Mouse (Mus musculus): Measurements from ENCODE around the gene Arl13a. TPM values are rescaled to one million over a fixed set of nuclear protein-coding genes. Genes with fewer than 3 reads are reported as not detected.
"Not testable (repeated sequence)": the region's sequence is repeated elsewhere in the genome, so short reads cannot be mapped to it uniquely, and the experiment has no call there.

The Arl13a gene
- polyA plus RNA-seq (2016; fragmentation: Nextera tagmentation; extraction: Ambion mirVana) = not detected in 2 replicates

- peaks cover 27% of the 10 kb centered on the region for H3K27me3 ChIP-seq (replicated peaks; ENCODE audit: low read depth, poor library complexity, severe bottlenecking)
- H3K4me1 ChIP-seq = not testable (repeated sequence)
Observed at GRCm38 (mm10) chrX:134187201-134187600, at the start of gene Arl13a. Arl13a (plus strand) TSS chrX:134187501.

GRCm38 (mm10) chrX:134140024-134140423 lies 47.3 kb upstream of the Arl13a start:
- WGBS = 82% methylated on average over 6 of the region's 6 CpGs
- H3K4me1 ChIP-seq = no peaks in the 10 kb centered on the region
- DNase-seq (ENCODE audit: low spot score) = no peak
- no peak overlapping the region for H3K4me3 ChIP-seq
- H3K27me3 ChIP-seq (replicated peaks; ENCODE audit: low read depth, poor library complexity, severe bottlenecking) = peaks cover 49% of the 10 kb centered on the region
- no peak overlapping the region for H3K27ac ChIP-seq (replicated peaks)
- no peaks in the 10 kb centered on the region for H3K36me3 ChIP-seq (replicated peaks)
- no peaks in the 10 kb centered on the region for H3K9me3 ChIP-seq

More at GRCm38 (mm10) chrX:134187201-134187600, at the start of gene Arl13a:
- H3K27ac ChIP-seq (replicated peaks); H3K36me3 ChIP-seq (replicated peaks); H3K9me3 ChIP-seq; DNase-seq (ENCODE audit: low spot score); H3K4me3 ChIP-seq: not testable (repeated sequence)
- 89% methylated on average over 9 of the region's 9 CpGs for WGBS

- H3K4me3 ChIP-seq = no peak overlapping the region
- peaks cover 43% of the 10 kb centered on the region for H3K27me3 ChIP-seq (replicated peaks; ENCODE audit: low read depth, poor library complexity, severe bottlenecking)
- WGBS = 85% methylated on average over 1 of the region's 1 CpGs
- no peaks in the 10 kb centered on the region for H3K36me3 ChIP-seq (replicated peaks)
- no peaks in the 10 kb centered on the region for H3K9me3 ChIP-seq
- no peak overlapping the region for H3K27ac ChIP-seq (replicated peaks)
- DNase-seq (ENCODE audit: low spot score) = no peak
- H3K4me1 ChIP-seq = no peaks in the 10 kb centered on the region
Observed at GRCm38 (mm10) chrX:134141551-134141950, 45.8 kb upstream of the Arl13a start.

- H3K4me1 ChIP-seq = no peaks in the 10 kb centered on the region
- 82% methylated on average over 4 of the region's 4 CpGs for WGBS
- DNase-seq (ENCODE audit: low spot score) = no peak
- no peak overlapping the region for H3K4me3 ChIP-seq
- no peaks in the 10 kb centered on the region for H3K9me3 ChIP-seq
- no peak overlapping the region for H3K27ac ChIP-seq (replicated peaks)
- H3K27me3 ChIP-seq (replicated peaks; ENCODE audit: low read depth, poor library complexity, severe bottlenecking) = peaks cover 39% of the 10 kb centered on the region
- H3K36me3 ChIP-seq (replicated peaks) = no peaks in the 10 kb centered on the region
Observed at GRCm38 (mm10) chrX:134141986-134142385, 45.3 kb upstream of the Arl13a start.

GRCm38 (mm10) chrX:134158151-134158550 lies 29.1 kb upstream of the Arl13a start:
- 47% methylated on average over 7 of the region's 7 CpGs for WGBS
- no peaks in the 10 kb centered on the region for H3K36me3 ChIP-seq (replicated peaks)
- H3K4me3 ChIP-seq = no peak overlapping the region
- no peak overlapping the region for H3K27ac ChIP-seq (replicated peaks)
- peaks cover 4% of the 10 kb centered on the region; the same call in 1 of the 2 replicates for H3K4me1 ChIP-seq
- no peaks in the 10 kb centered on the region for H3K9me3 ChIP-seq
- no peak for DNase-seq (ENCODE audit: low spot score)
- H3K27me3 ChIP-seq (replicated peaks; ENCODE audit: low read depth, poor library complexity, severe bottlenecking) = peaks cover 51% of the 10 kb centered on the region

GRCm38 (mm10) chrX:134160442-134160841 lies 26.9 kb upstream of the Arl13a start:
- Histone ChIP-seq H3K36me3 (replicated peaks) (no peaks in the 10 kb centered on the region), H3K9me3 (no peaks in the 10 kb centered on the region), H3K4me1 (peaks cover 4% of the 10 kb centered on the region; the same call in 1 of the 2 replicates), H3K4me3 (no peak overlapping the region), H3K27ac (replicated peaks) (no peak overlapping the region), H3K27me3 (replicated peaks; ENCODE audit: low read depth, poor library complexity, severe bottlenecking) (peaks cover 51% of the 10 kb centered on the region)
- WGBS = 89% methylated on average over 2 of the region's 2 CpGs
- DNase-seq (ENCODE audit: low spot score) = no peak

- peak within 1 kb of the TSS; percentile 47 for H3K4me3 ChIP-seq
- WGBS = 25% methylated on average over 16 of the region's 16 CpGs
- H3K27ac ChIP-seq (replicated peaks) = no peak within 1 kb of the TSS
- DNase-seq (ENCODE audit: low spot score) = peak; percentile 10
- no peaks in the 10 kb centered on the region for H3K36me3 ChIP-seq (replicated peaks)
- H3K27me3 ChIP-seq (replicated peaks; ENCODE audit: low read depth, poor library complexity, severe bottlenecking) = peaks cover 54% of the 10 kb centered on the region
- no peaks in the 10 kb centered on the region for H3K9me3 ChIP-seq
- H3K4me1 ChIP-seq = peaks cover 4% of the 10 kb centered on the region; the same call in 1 of the 2 replicates
Observed at GRCm38 (mm10) chrX:134162043-134162720, 25.1 kb upstream of the Arl13a start, which contains the start of gene Xkrx. Xkrx (minus strand) TSS chrX:134162076.

GRCm38 (mm10) chrX:134162826-134163225 lies 24.5 kb upstream of the Arl13a start:
- peaks cover 4% of the 10 kb centered on the region; the same call in 1 of the 2 replicates for H3K4me1 ChIP-seq
- no peak overlapping the region for H3K27ac ChIP-seq (replicated peaks)
- peak overlapping the region; percentile 47 for H3K4me3 ChIP-seq
- H3K27me3 ChIP-seq (replicated peaks; ENCODE audit: low read depth, poor library complexity, severe bottlenecking) = peaks cover 52% of the 10 kb centered on the region
- no peaks in the 10 kb centered on the region for H3K36me3 ChIP-seq (replicated peaks)
- no peaks in the 10 kb centered on the region for H3K9me3 ChIP-seq
- WGBS = 20% methylated on average over 11 of the region's 11 CpGs
- no peak for DNase-seq (ENCODE audit: low spot score)

- H3K9me3 ChIP-seq = no peaks in the 10 kb centered on the region
- H3K4me1 ChIP-seq = peaks cover 4% of the 10 kb centered on the region; the same call in 1 of the 2 replicates
- WGBS = 64% methylated on average over 4 of the region's 4 CpGs
- no peak for DNase-seq (ENCODE audit: low spot score)
- H3K4me3 ChIP-seq = no peak overlapping the region
- H3K27ac ChIP-seq (replicated peaks) = no peak overlapping the region
- no peaks in the 10 kb centered on the region for H3K36me3 ChIP-seq (replicated peaks)
- H3K27me3 ChIP-seq (replicated peaks; ENCODE audit: low read depth, poor library complexity, severe bottlenecking) = peaks cover 46% of the 10 kb centered on the region
Observed at GRCm38 (mm10) chrX:134163484-134163883, 23.8 kb upstream of the Arl13a start.

GRCm38 (mm10) chrX:134170584-134170983 lies 16.7 kb upstream of the Arl13a start:
- Histone ChIP-seq H3K36me3 (replicated peaks) (no peaks in the 10 kb centered on the region), H3K4me3 (no peak overlapping the region), H3K27me3 (replicated peaks; ENCODE audit: low read depth, poor library complexity, severe bottlenecking) (peaks cover 27% of the 10 kb centered on the region), H3K9me3 (no peaks in the 10 kb centered on the region), H3K27ac (replicated peaks) (no peak overlapping the region), H3K4me1 (no peaks in the 10 kb centered on the region)
- DNase-seq (ENCODE audit: low spot score) = no peak
- WGBS = 88% methylated on average over 1 of the region's 1 CpGs

- Histone ChIP-seq H3K4me3 (no peak overlapping the region), H3K27ac (replicated peaks) (no peak overlapping the region), H3K36me3 (replicated peaks) (no peaks in the 10 kb centered on the region), H3K27me3 (replicated peaks; ENCODE audit: low read depth, poor library complexity, severe bottlenecking) (peaks cover 40% of the 10 kb centered on the region), H3K9me3 (no peaks in the 10 kb centered on the region), H3K4me1 (no peaks in the 10 kb centered on the region)
- DNase-seq (ENCODE audit: low spot score) = no peak
- WGBS = 97% methylated on average over 1 of the region's 1 CpGs
Observed at GRCm38 (mm10) chrX:134174699-134175098, 12.6 kb upstream of the Arl13a start.

- WGBS = 87% methylated on average over 2 of the region's 2 CpGs
- no peak for DNase-seq (ENCODE audit: low spot score)
- H3K4me3 ChIP-seq = no peak overlapping the region
Observed at GRCm38 (mm10) chrX:134208491-134208890, 21.2 kb downstream of the Arl13a start.

GRCm38 (mm10) chrX:134211151-134211642 lies 23.9 kb downstream of the Arl13a start:
- Histone ChIP-seq H3K36me3 (replicated peaks) (no peaks in the 10 kb centered on the region), H3K9me3 (no peaks in the 10 kb centered on the region), H3K4me3 (no peak overlapping the region), H3K27ac (replicated peaks) (no peak overlapping the region), H3K27me3 (replicated peaks; ENCODE audit: low read depth, poor library complexity, severe bottlenecking) (peaks cover 7% of the 10 kb centered on the region), H3K4me1 (no peaks in the 10 kb centered on the region)
- WGBS = 90% methylated on average over 7 of the region's 7 CpGs
- no peak for DNase-seq (ENCODE audit: low spot score)

More at GRCm38 (mm10) chrX:134208491-134208890, 21.2 kb downstream of the Arl13a start:
- Histone ChIP-seq H3K36me3 (replicated peaks) (no peaks in the 10 kb centered on the region), H3K9me3 (no peaks in the 10 kb centered on the region), H3K4me1 (no peaks in the 10 kb centered on the region), H3K27me3 (replicated peaks; ENCODE audit: low read depth, poor library complexity, severe bottlenecking) (peaks cover 7% of the 10 kb centered on the region), H3K27ac (replicated peaks) (no peak overlapping the region)
